Comparison of ENCODE assay signal across 11 mouse cellular contexts in the genomic region with DNA sequence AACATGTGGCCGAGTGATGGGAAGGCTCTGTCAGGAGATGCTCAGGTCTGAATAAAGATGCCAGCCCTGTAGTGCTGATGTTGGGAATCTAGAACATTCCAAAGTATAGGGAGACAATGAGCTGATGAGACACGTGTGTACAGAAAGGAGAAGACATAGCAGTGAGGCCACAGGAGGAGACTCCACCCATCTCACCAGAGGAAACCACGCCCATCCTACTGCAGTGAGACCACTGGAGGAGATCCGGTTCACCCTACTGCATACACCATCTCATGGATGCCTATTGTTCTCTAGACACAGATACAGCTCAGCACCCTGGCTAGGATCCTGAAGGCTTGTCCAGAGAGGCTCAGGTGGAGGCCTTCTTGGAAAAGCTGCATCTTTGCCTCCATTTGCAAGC.
DNase-seq lines count a peak whose midpoint lies in the region; ATAC-seq lines count a peak whose summit lies in the region.
"Had no signal": no experiment of that assay in that cellular context is flagged by ENCODE, and none has a peak within 500 bp of the region (broad histone marks: within the 10 kb centered on the region; RNA-seq: fewer than 3 reads in every experiment).

No protein-coding gene starts in this region.

- DNase-seq in lung, postnatal 10 days = peak; percentile 51
- DNase-seq in lung, postnatal 14 days = no peak
- DNase-seq in naive thymus-derived CD4-positive, alpha-beta T cell, adult 2 months (ENCODE audit: low read depth) = peak; percentile 52
- no peak for DNase-seq in right cerebral cortex, adult 18-20 months
- DNase-seq in heart, postnatal 4 days = no peak
- DNase-seq in cerebellum, adult 8-10 months = no peak
- DNase-seq in left cerebral cortex, postnatal 10 days (ENCODE audit: extremely low spot score in 1 of 2, low spot score in 2 of 2) = no peak
- DNase-seq: cerebellum, adult 11-12 months; forebrain, postnatal 0 days; layer of hippocampus, adult 9-11 months had no signal

- peak; percentile 84 for ATAC-seq in common myeloid progenitor, adult 5-6 weeks (replicated peaks; ENCODE audit: low read depth, poor library complexity, severe bottlenecking)
- ATAC-seq: forebrain, postnatal 0 days had no signal

- intact Hi-C loops in left cerebral cortex, postnatal 10 days (cut with DNase I) = no loop called here

Comparison
In these comparisons a context has a peak if more than half of its experiments do, and no peak if none do; other contexts are left out.
1. DNase-seq: peak in lung, postnatal 10 days (single experiment) and naive thymus-derived CD4-positive, alpha-beta T cell, adult 2 months (single experiment); none in lung, postnatal 14 days (single experiment), right cerebral cortex, adult 18-20 months (single experiment), heart, postnatal 4 days (single experiment), cerebellum, adult 8-10 months (single experiment) and left cerebral cortex, postnatal 10 days (0 of 2).